Mouse (Mus musculus): ENCODE measurements at regions not wholly inside any gene's neighbourhood (a gene's known extent, or its start where the extent isn't known, plus 50 kb on each side); places are given as distances from the start of the nearest gene placed in this dataset.

DNA sequence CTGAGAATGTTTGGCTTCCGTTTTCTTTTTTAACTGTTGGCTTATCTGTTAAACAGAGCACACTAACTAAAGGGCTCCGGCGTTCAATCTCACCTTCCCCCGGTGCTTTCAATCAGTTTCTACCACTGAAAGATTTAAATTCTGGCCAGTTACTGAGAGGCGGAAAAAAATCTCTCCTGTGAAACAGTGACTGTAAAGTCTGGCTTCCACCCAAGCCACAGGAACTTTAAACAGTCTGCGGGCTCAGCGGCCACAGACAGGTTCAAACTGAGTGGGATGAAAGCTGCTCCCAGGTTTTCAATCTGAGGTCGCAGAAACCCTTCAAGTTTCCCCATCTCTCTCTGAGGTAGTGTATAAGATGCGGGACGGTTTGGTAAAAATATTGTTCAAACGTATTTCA, 538.2 kb upstream of the Gm11114 start:
- ATAC-seq (replicated peaks; ENCODE audit: low FRiP score): no peak

DNA sequence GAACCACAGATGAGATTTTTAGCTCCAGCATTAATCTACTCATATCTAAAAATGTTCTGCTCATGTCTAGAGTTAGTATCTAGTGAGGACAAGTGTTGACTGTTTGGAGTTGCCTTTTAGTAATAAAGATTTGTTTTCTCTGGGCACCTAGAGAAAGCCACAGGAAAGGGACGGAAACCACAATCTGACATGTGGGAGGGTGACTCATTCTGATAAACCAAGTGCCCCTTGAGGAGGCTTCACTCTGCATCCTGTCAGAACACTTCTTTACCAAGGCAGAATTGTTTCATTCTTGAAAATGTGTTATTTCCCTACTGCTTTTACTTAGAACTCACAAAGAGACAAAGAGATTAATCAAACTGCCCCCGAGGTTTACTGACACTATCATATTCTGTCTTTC, 537.4 kb upstream of the Gm11114 start:
- Histone ChIP-seq H3K4me1 (replicated peaks; ENCODE audit: control insufficient read depth, insufficient read depth, low read length) (no peaks in the 10 kb centered on the region), H3K9me3 (ENCODE audit: control insufficient read depth, low read length) (no peaks in the 10 kb centered on the region), H3K4me3 (ENCODE audit: low read depth, low read length) (no peak overlapping the region), H3K27me3 (ENCODE audit: control insufficient read depth, insufficient read depth, low read length) (no peaks in the 10 kb centered on the region), H3K4me2 (ENCODE audit: low read depth, low read length, severe bottlenecking) (no peak overlapping the region), H3K36me3 (ENCODE audit: control insufficient read depth, insufficient read depth, low read length) (no peaks in the 10 kb centered on the region), H3K9ac (ENCODE audit: low read length) (no peak overlapping the region), H3K27ac (ENCODE audit: low read depth, low read length) (no peak overlapping the region)
- ATAC-seq (replicated peaks; ENCODE audit: low FRiP score) (no peak), DNase-seq (ENCODE audit: low spot score) (no peak)
- 82% methylated on average over 2 of the region's 2 CpGs for WGBS

More for the DNA sequence above, 538.2 kb upstream of the Gm11114 start:
- DNase-seq (ENCODE audit: low spot score): no peak
- H3K36me3 ChIP-seq (ENCODE audit: control insufficient read depth, insufficient read depth, low read length): no peaks in the 10 kb centered on the region
- no peak overlapping the region for H3K4me3 ChIP-seq (ENCODE audit: low read depth, low read length)
- WGBS: 85% methylated on average over 11 of the region's 11 CpGs
- no peak overlapping the region for H3K9ac ChIP-seq (ENCODE audit: low read length)
- H3K27ac ChIP-seq (ENCODE audit: low read depth, low read length): no peak overlapping the region
- no peaks in the 10 kb centered on the region for H3K4me1 ChIP-seq (replicated peaks; ENCODE audit: control insufficient read depth, insufficient read depth, low read length)
- H3K27me3 ChIP-seq (ENCODE audit: control insufficient read depth, insufficient read depth, low read length): no peaks in the 10 kb centered on the region
- H3K9me3 ChIP-seq (ENCODE audit: control insufficient read depth, low read length): no peaks in the 10 kb centered on the region
- H3K4me2 ChIP-seq (ENCODE audit: low read depth, low read length, severe bottlenecking): no peak overlapping the region

DNA sequence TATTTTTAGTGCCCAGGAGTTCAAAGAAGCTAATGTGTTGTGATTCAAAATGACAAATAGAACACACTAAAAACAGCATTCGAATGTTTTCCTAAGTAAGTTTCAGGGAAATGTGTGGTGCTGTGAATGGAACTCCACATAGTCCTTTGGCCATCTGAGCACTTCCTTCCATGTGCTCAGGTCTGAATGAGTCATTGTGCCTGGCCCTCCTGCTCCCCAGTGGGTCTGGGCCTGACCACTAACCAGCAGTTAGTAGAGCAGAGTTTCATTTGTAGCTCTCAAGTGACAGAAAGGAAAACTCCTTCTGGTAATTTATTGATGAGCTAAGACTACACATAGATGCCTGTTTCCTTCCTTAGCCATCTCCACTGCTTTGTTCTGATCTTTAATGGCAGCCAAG, 533.4 kb upstream of the Gm11114 start:
- WGBS: 90% methylated on average over 1 of the region's 1 CpGs

DNA sequence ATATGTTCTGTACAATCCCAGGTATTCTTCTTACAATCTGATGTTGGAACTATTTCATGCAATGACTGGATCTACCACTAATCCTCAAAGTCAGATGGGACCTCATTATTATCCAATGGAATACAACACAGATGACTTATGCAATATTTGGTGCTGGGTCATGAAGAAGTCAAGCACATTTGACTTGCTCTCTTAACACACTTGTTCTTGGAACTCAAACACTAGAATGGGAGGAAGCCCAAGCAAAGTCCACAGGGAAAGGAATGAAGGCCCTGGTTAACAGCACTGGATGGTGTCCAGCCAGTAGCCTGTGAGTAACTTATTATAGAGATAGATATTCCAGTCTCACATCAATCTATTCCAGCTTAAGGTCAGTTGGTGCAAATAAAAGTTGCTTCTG, 486.8 kb upstream of the Gm11114 start:
- DNase-seq (ENCODE audit: low spot score) (no peak), ATAC-seq (replicated peaks; ENCODE audit: low FRiP score) (no peak)
- H3K4me2 ChIP-seq (ENCODE audit: low read depth, low read length, severe bottlenecking): no peak overlapping the region
- no peaks in the 10 kb centered on the region for H3K36me3 ChIP-seq (ENCODE audit: control insufficient read depth, insufficient read depth, low read length)
- no peaks in the 10 kb centered on the region for H3K27me3 ChIP-seq (ENCODE audit: control insufficient read depth, insufficient read depth, low read length)
- no peak overlapping the region for H3K9ac ChIP-seq (ENCODE audit: low read length)
- H3K9me3 ChIP-seq (ENCODE audit: control insufficient read depth, low read length): no peaks in the 10 kb centered on the region
- H3K4me3 ChIP-seq (ENCODE audit: low read depth, low read length): no peak overlapping the region
- no peak overlapping the region for H3K27ac ChIP-seq (ENCODE audit: low read depth, low read length)
- no peaks in the 10 kb centered on the region for H3K4me1 ChIP-seq (replicated peaks; ENCODE audit: control insufficient read depth, insufficient read depth, low read length)

More for the DNA sequence above, 533.4 kb upstream of the Gm11114 start:
- no peak for DNase-seq (ENCODE audit: low spot score)
- no peak overlapping the region for H3K4me2 ChIP-seq (ENCODE audit: low read depth, low read length, severe bottlenecking)
- no peaks in the 10 kb centered on the region for H3K9me3 ChIP-seq (ENCODE audit: control insufficient read depth, low read length)
- no peak overlapping the region for H3K4me3 ChIP-seq (ENCODE audit: low read depth, low read length)
- ATAC-seq (replicated peaks; ENCODE audit: low FRiP score): no peak
- no peaks in the 10 kb centered on the region for H3K27me3 ChIP-seq (ENCODE audit: control insufficient read depth, insufficient read depth, low read length)
- no peaks in the 10 kb centered on the region for H3K36me3 ChIP-seq (ENCODE audit: control insufficient read depth, insufficient read depth, low read length)
- H3K9ac ChIP-seq (ENCODE audit: low read length): no peak overlapping the region
- no peaks in the 10 kb centered on the region for H3K4me1 ChIP-seq (replicated peaks; ENCODE audit: control insufficient read depth, insufficient read depth, low read length)
- no peak overlapping the region for H3K27ac ChIP-seq (ENCODE audit: low read depth, low read length)

DNA sequence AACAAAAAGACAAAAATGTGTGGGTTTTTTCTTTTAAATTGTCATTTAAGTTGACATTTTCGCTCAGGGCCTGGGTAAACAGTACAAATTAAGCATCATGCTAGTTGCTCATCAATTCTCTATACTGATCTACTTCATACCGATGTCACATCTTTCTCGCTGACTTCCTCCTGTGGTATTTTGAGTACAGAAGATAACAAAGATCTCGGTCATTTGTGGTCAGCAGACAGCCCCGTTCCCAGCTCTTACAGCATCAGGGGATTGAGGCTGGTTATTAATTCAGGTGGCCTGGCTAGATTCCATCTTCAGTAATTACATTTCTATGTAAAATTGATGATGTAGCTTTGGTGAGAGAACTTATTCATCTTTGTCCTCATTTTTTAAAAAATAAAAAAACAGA, 483.6 kb upstream of the Gm11114 start:
- Histone ChIP-seq H3K27ac (ENCODE audit: low read depth, low read length) (no peak overlapping the region), H3K27me3 (ENCODE audit: control insufficient read depth, insufficient read depth, low read length) (no peaks in the 10 kb centered on the region), H3K4me2 (ENCODE audit: low read depth, low read length, severe bottlenecking) (no peak overlapping the region), H3K4me1 (replicated peaks; ENCODE audit: control insufficient read depth, insufficient read depth, low read length) (no peaks in the 10 kb centered on the region), H3K36me3 (ENCODE audit: control insufficient read depth, insufficient read depth, low read length) (no peaks in the 10 kb centered on the region), H3K9me3 (ENCODE audit: control insufficient read depth, low read length) (no peaks in the 10 kb centered on the region), H3K9ac (ENCODE audit: low read length) (no peak overlapping the region), H3K4me3 (ENCODE audit: low read depth, low read length) (no peak overlapping the region)
- 90% methylated on average over 5 of the region's 5 CpGs for WGBS
- ATAC-seq (replicated peaks; ENCODE audit: low FRiP score) (no peak), DNase-seq (ENCODE audit: low spot score) (no peak)

DNA sequence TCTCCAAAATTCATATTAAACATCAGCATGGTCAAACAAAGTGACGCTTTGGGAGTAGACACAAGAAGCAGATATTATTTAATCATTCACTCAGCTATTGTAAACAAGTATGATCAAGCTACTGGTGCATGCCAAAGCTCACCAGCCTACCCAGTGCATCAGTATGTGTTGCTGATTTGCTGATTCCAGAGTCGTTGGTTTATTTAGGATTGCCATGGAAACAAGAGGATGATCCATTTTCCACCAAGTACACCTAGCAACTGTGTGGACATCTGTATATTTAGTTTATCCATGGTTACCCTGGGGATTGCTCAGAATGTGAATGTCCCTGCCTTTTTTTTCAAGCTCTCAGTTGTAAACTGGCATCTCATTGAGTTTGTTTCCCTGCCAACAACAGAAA, 481.9 kb upstream of the Gm11114 start:
- no peak overlapping the region for H3K4me2 ChIP-seq (ENCODE audit: low read depth, low read length, severe bottlenecking)
- no peak overlapping the region for H3K4me3 ChIP-seq (ENCODE audit: low read depth, low read length)
- H3K4me1 ChIP-seq (replicated peaks; ENCODE audit: control insufficient read depth, insufficient read depth, low read length): no peaks in the 10 kb centered on the region
- H3K36me3 ChIP-seq (ENCODE audit: control insufficient read depth, insufficient read depth, low read length): no peaks in the 10 kb centered on the region
- H3K9ac ChIP-seq (ENCODE audit: low read length): no peak overlapping the region
- 78% methylated on average over 2 of the region's 2 CpGs for WGBS
- no peaks in the 10 kb centered on the region for H3K27me3 ChIP-seq (ENCODE audit: control insufficient read depth, insufficient read depth, low read length)
- DNase-seq (ENCODE audit: low spot score): no peak
- no peaks in the 10 kb centered on the region for H3K9me3 ChIP-seq (ENCODE audit: control insufficient read depth, low read length)
- H3K27ac ChIP-seq (ENCODE audit: low read depth, low read length): no peak overlapping the region
- ATAC-seq (replicated peaks; ENCODE audit: low FRiP score): no peak

DNA sequence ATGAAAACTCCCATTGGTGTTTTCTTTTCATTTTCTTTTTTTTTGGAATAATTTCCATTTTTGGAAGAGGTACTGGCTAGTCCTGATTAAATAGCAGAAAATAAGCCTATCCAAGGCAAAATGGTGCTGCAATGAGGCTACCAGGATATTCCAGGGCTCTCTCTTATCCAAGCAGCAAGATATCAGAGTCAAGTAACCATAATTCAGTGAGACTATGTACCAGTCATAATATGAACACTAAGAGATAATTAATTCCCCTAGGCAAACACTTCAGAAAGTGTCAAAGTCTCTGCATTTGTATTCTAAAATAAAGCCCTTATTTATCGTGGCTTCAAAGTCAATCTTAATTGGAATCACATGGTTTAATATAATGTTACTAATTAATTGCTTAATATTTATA, 475.1 kb upstream of the Gm11114 start:
- Histone ChIP-seq H3K36me3 (ENCODE audit: control insufficient read depth, insufficient read depth, low read length) (no peaks in the 10 kb centered on the region), H3K4me3 (ENCODE audit: low read depth, low read length) (no peak overlapping the region), H3K4me2 (ENCODE audit: low read depth, low read length, severe bottlenecking) (no peak overlapping the region), H3K9ac (ENCODE audit: low read length) (no peak overlapping the region), H3K27ac (ENCODE audit: low read depth, low read length) (no peak overlapping the region), H3K4me1 (replicated peaks; ENCODE audit: control insufficient read depth, insufficient read depth, low read length) (no peaks in the 10 kb centered on the region), H3K9me3 (ENCODE audit: control insufficient read depth, low read length) (no peaks in the 10 kb centered on the region), H3K27me3 (ENCODE audit: control insufficient read depth, insufficient read depth, low read length) (no peaks in the 10 kb centered on the region)
- WGBS: 78% methylated on average over 1 of the region's 1 CpGs
- no peak for DNase-seq (ENCODE audit: low spot score)
- ATAC-seq (replicated peaks; ENCODE audit: low FRiP score): no peak

DNA sequence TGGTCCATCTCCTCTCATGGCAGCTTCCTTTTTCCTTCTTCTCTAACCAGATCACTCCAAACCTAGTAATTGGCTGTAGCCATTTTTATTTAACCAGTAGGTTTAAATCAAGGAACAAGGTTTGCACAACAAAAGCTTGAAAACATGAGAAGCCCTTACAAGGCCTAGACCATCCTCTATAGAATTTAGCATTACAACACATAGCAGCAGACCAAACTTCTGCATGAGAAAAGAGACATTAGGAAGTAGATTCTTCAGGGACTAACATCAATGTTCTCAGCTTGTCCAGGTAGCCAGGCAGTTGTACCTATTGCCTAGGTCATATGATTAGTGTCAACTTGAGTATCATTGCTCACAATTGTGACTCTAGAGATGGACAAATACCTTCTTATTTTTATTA, 468.6 kb upstream of the Gm11114 start:
- Histone ChIP-seq H3K27ac (ENCODE audit: low read depth, low read length) (no peak overlapping the region), H3K9me3 (ENCODE audit: control insufficient read depth, low read length) (no peaks in the 10 kb centered on the region), H3K4me1 (replicated peaks; ENCODE audit: control insufficient read depth, insufficient read depth, low read length) (no peaks in the 10 kb centered on the region), H3K4me3 (ENCODE audit: low read depth, low read length) (no peak overlapping the region), H3K4me2 (ENCODE audit: low read depth, low read length, severe bottlenecking) (no peak overlapping the region), H3K36me3 (ENCODE audit: control insufficient read depth, insufficient read depth, low read length) (no peaks in the 10 kb centered on the region), H3K27me3 (ENCODE audit: control insufficient read depth, insufficient read depth, low read length) (no peaks in the 10 kb centered on the region), H3K9ac (ENCODE audit: low read length) (no peak overlapping the region)
- no peak for ATAC-seq (replicated peaks; ENCODE audit: low FRiP score)
- DNase-seq (ENCODE audit: low spot score): no peak

DNA sequence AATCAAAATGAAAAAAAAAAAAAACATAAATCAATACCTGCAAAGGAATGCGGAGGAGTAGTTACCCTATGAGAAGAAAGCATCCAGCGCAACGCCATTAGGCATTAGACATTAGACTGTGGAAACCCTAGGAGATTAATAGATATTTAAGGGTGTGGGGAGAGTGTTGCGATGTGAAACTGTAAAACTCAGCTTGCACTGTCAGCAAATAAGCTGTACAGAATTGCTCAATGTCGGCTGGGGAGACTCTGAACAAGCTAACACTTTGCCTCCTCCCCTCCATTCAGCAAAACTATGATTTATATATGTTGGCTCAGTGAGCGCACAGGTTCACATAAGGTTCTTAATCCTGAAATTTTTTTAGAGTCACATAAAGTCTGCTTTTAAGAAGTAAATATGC, 451.0 kb upstream of the Gm11114 start:
- no peak overlapping the region for H3K27ac ChIP-seq (ENCODE audit: low read depth, low read length)
- no peaks in the 10 kb centered on the region for H3K9me3 ChIP-seq (ENCODE audit: control insufficient read depth, low read length)
- 91% methylated on average over 6 of the region's 6 CpGs for WGBS
- H3K4me2 ChIP-seq (ENCODE audit: low read depth, low read length, severe bottlenecking): no peak overlapping the region
- no peaks in the 10 kb centered on the region for H3K36me3 ChIP-seq (ENCODE audit: control insufficient read depth, insufficient read depth, low read length)
- H3K27me3 ChIP-seq (ENCODE audit: control insufficient read depth, insufficient read depth, low read length): no peaks in the 10 kb centered on the region
- H3K9ac ChIP-seq (ENCODE audit: low read length): no peak overlapping the region
- DNase-seq (ENCODE audit: low spot score): no peak
- no peaks in the 10 kb centered on the region for H3K4me1 ChIP-seq (replicated peaks; ENCODE audit: control insufficient read depth, insufficient read depth, low read length)
- no peak overlapping the region for H3K4me3 ChIP-seq (ENCODE audit: low read depth, low read length)
- ATAC-seq (replicated peaks; ENCODE audit: low FRiP score): no peak
